Mouse (Mus musculus): ENCODE data around the gene Limd2. TPM values are rescaled to one million over a fixed set of nuclear protein-coding genes. Genes with fewer than 3 reads are reported as not detected.

The Limd2 gene
- polyA plus RNA-seq, 1 experiment from 2014 or later = 84.3 TPM

DNA sequence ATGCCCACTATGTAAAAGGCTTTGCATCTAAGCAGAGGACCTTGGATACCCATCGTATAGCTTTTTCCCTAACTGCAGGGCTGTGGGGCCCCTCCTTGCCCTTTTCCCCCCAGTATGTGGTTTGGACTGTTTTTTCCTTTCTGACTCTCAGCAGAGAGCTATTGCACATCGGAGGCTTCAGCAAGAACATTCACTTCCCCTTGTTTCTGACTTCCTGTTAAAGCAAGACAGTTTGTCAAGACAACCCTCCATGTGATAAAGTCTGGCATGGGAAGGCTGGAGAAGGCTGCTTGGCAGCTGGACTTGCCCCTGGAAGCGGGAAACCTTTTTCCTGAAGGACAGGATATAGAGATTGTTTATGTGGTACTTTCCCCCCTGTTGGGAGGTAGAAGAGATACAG, 37.9 kb downstream of the Limd2 start:
- Histone ChIP-seq H3K4me3 (ENCODE audit: low read length) (no peak overlapping the region), H3K9me3 (ENCODE audit: control insufficient read depth, low read length) (no peaks in the 10 kb centered on the region), H3K9ac (ENCODE audit: low read depth, low read length) (no peak overlapping the region), H3K27me3 (replicated peaks; ENCODE audit: control insufficient read depth, insufficient read depth, low read length) (no peaks in the 10 kb centered on the region), H3K4me1 (ENCODE audit: control insufficient read depth, insufficient read depth, low read length) (no peaks in the 10 kb centered on the region), H3K27ac (ENCODE audit: low read length) (peak overlapping the region; percentile 1; the same call in 1 of the 2 replicates), H3K36me3 (ENCODE audit: control insufficient read depth, insufficient read depth, low read length) (no peaks in the 10 kb centered on the region), H3K4me2 (ENCODE audit: low read depth, low read length) (no peak overlapping the region)
- WGBS = 68% methylated on average over 3 of the region's 3 CpGs
- no peak for ATAC-seq

GRCm38 (mm10) chr11:106122221-106122620, 38.4 kb downstream of the Limd2 start:
- WGBS = 94% methylated on average over 5 of the region's 5 CpGs
- no peak for ATAC-seq
- Histone ChIP-seq H3K4me3 (ENCODE audit: low read length) (no peak overlapping the region), H3K27me3 (replicated peaks; ENCODE audit: control insufficient read depth, insufficient read depth, low read length) (no peaks in the 10 kb centered on the region), H3K4me1 (ENCODE audit: control insufficient read depth, insufficient read depth, low read length) (no peaks in the 10 kb centered on the region), H3K36me3 (ENCODE audit: control insufficient read depth, insufficient read depth, low read length) (no peaks in the 10 kb centered on the region), H3K9ac (ENCODE audit: low read depth, low read length) (no peak overlapping the region), H3K27ac (ENCODE audit: low read length) (peak overlapping the region; percentile 1; the same call in 1 of the 2 replicates), H3K9me3 (ENCODE audit: control insufficient read depth, low read length) (no peaks in the 10 kb centered on the region), H3K4me2 (ENCODE audit: low read depth, low read length) (no peak overlapping the region)

DNA sequence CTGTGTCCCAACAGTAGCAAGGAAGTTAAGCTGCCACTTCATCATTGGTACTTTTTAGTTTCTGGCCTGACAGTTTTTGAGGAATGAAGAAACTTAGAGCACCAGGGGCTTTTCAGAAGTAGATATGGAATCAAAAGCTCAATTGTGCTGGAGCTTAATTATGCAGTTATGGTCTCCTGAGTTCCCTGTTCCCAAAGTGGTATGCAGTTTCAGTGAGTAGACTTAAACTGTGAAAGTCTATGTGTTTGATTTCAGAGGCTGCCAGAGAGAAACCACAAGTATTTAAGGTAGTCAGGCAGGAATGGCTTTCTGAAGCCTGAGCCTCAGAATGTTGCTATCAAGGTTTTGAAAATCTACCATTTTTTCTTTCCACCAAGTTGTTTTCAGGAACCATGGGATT, 49.0 kb downstream of the Limd2 start:
- H3K27me3 ChIP-seq (replicated peaks; ENCODE audit: control insufficient read depth, insufficient read depth, low read length) = no peaks in the 10 kb centered on the region
- no peak for ATAC-seq
- H3K9ac ChIP-seq (ENCODE audit: low read depth, low read length) = no peak overlapping the region
- H3K4me1 ChIP-seq (ENCODE audit: control insufficient read depth, insufficient read depth, low read length) = no peaks in the 10 kb centered on the region
- H3K4me2 ChIP-seq (ENCODE audit: low read depth, low read length) = no peak overlapping the region
- no peak overlapping the region for H3K4me3 ChIP-seq (ENCODE audit: low read length)
- no peak overlapping the region for H3K27ac ChIP-seq (ENCODE audit: low read length)
- H3K36me3 ChIP-seq (ENCODE audit: control insufficient read depth, insufficient read depth, low read length) = 0 out of 2 replicates have a peak, but pooled peaks cover 7% of the 10 kb centered on the region
- H3K9me3 ChIP-seq (ENCODE audit: control insufficient read depth, low read length) = no peaks in the 10 kb centered on the region

Other genes starting within 250 kb of the Limd2 start
- 43.9 and 46.5 TPM in 2 replicates for gene Cyb561, start 207.5 kb downstream of the Limd2 start, polyA plus RNA-seq (2015; fragmentation: Nextera tagmentation; extraction: Ambion mirVana)
- 18.6 and 41.2 TPM in 2 replicates for gene Ace, start 192.9 kb downstream of the Limd2 start, polyA plus RNA-seq (2015; fragmentation: Nextera tagmentation; extraction: Ambion mirVana)
- 0.07 TPM in 1 of 2 replicates, not detected in the other for gene Ace3, start 166.2 kb downstream of the Limd2 start, polyA plus RNA-seq (2015; fragmentation: Nextera tagmentation; extraction: Ambion mirVana)
- 2.1 and 2.6 TPM in 2 replicates for gene Kcnh6, start 152.7 kb downstream of the Limd2 start, polyA plus RNA-seq (2015; fragmentation: Nextera tagmentation; extraction: Ambion mirVana)
- gene Dcaf7, start 124.0 kb downstream of the Limd2 start, polyA plus RNA-seq (2015; fragmentation: Nextera tagmentation; extraction: Ambion mirVana) = 42.7 and 48.0 TPM in 2 replicates
- gene Taco1, start 94.8 kb downstream of the Limd2 start, polyA plus RNA-seq (2015; fragmentation: Nextera tagmentation; extraction: Ambion mirVana) = 14.0 and 17.7 TPM in 2 replicates
- 5.7 and 6.1 TPM in 2 replicates for gene Map3k3, start 76.2 kb downstream of the Limd2 start, polyA plus RNA-seq (2015; fragmentation: Nextera tagmentation; extraction: Ambion mirVana)
- not detected in 2 replicates for gene Gm10840, start within 50 bp of the Limd2 start, polyA plus RNA-seq (2015; fragmentation: Nextera tagmentation; extraction: Ambion mirVana)
- gene Strada, start 41.3 kb upstream of the Limd2 start, polyA plus RNA-seq (2015; fragmentation: Nextera tagmentation; extraction: Ambion mirVana) = 13.0 and 13.5 TPM in 2 replicates
- 94.0 and 97.3 TPM in 2 replicates for gene Ccdc47, start 55.5 kb upstream of the Limd2 start, polyA plus RNA-seq (2015; fragmentation: Nextera tagmentation; extraction: Ambion mirVana)
- 54.5 and 57.5 TPM in 2 replicates for gene Ddx42, start 56.1 kb upstream of the Limd2 start, polyA plus RNA-seq (2015; fragmentation: Nextera tagmentation; extraction: Ambion mirVana)
- 42.9 and 50.8 TPM in 2 replicates for gene Ftsj3, start 95.2 kb upstream of the Limd2 start, polyA plus RNA-seq (2015; fragmentation: Nextera tagmentation; extraction: Ambion mirVana)
- gene Psmc5, start 95.3 kb upstream of the Limd2 start, polyA plus RNA-seq (2015; fragmentation: Nextera tagmentation; extraction: Ambion mirVana) = 234 and 263 TPM in 2 replicates
- gene Smarcd2, start 112.1 kb upstream of the Limd2 start, polyA plus RNA-seq (2015; fragmentation: Nextera tagmentation; extraction: Ambion mirVana) = 48.1 and 49.7 TPM in 2 replicates
- 0.20 and 0.27 TPM in 2 replicates for gene Tcam1, start 115.8 kb upstream of the Limd2 start, polyA plus RNA-seq (2015; fragmentation: Nextera tagmentation; extraction: Ambion mirVana)
- not detected in 2 replicates for gene Gh, start 141.0 kb upstream of the Limd2 start, polyA plus RNA-seq (2015; fragmentation: Nextera tagmentation; extraction: Ambion mirVana)
- 3.0 and 4.4 TPM in 2 replicates for gene Cd79b, start 153.9 kb upstream of the Limd2 start, polyA plus RNA-seq (2015; fragmentation: Nextera tagmentation; extraction: Ambion mirVana)
- gene Scn4a, start 192.4 kb upstream of the Limd2 start, polyA plus RNA-seq (2015; fragmentation: Nextera tagmentation; extraction: Ambion mirVana) = 0.02 TPM in 1 of 2 replicates, not detected in the other
- 0.53 and 0.54 TPM in 2 replicates for gene Prr29, start 204.6 kb upstream of the Limd2 start, polyA plus RNA-seq (2015; fragmentation: Nextera tagmentation; extraction: Ambion mirVana)
- gene Icam2, start 227.2 kb upstream of the Limd2 start, polyA plus RNA-seq (2015; fragmentation: Nextera tagmentation; extraction: Ambion mirVana) = 38.3 and 40.5 TPM in 2 replicates

Measured in intestine, embryonic 16.5 days (tissue).